In genomic region chr6:143259169-143259629, GRCm38 (mm10) we compare ENCODE assay signal across 9 mouse cellular contexts.
A peak's percentile ranks its signal among the peaks of the same experiment; 100 is the strongest.
DNase-seq lines count a peak whose midpoint lies in the region; ATAC-seq lines count a peak whose summit lies in the region.
"Had no signal": no experiment of that assay in that cellular context is flagged by ENCODE, and none has a peak within 500 bp of the region (broad histone marks: within the 10 kb centered on the region; RNA-seq: fewer than 3 reads in every experiment).

No protein-coding gene starts in this region.

- no peak overlapping the region for H3K27ac ChIP-seq in lung, embryonic 15.5 days
- peak overlapping the region; percentile 62 for H3K27ac ChIP-seq in hindbrain, embryonic 16.5 days (ENCODE audit: low read depth, low read length)
- 0 out of 2 replicates have a peak overlapping the region, but pooled peaks have one; percentile 36 for H3K27ac ChIP-seq in neural tube, embryonic 14.5 days (ENCODE audit: low read depth, low read length)
- H3K27ac ChIP-seq in heart, embryonic 10.5 days, result no peak overlapping the region

- WGBS in lung, embryonic 15.5 days, result 75% methylated on average over 17 of the region's 17 CpGs
- WGBS in hindbrain, embryonic 16.5 days, result 23% methylated on average over 17 of the region's 17 CpGs
- WGBS in neural tube, embryonic 14.5 days, result 21% methylated on average over 17 of the region's 17 CpGs
- 76% methylated on average over 17 of the region's 17 CpGs for WGBS in heart, embryonic 10.5 days

- DNase-seq in lung, postnatal 4 days, result no peak
- DNase-seq in embryo, embryonic 10.5 days (ENCODE audit: low spot score), result peak; percentile 41
- DNase-seq in heart, embryonic 10.5 days (ENCODE audit: low spot score), result no peak
- no peak for DNase-seq in urinary bladder, postnatal 10 days (ENCODE audit: low spot score)
- DNase-seq: thymus, postnatal 36 days had no signal

- H3K27me3 ChIP-seq in lung, embryonic 15.5 days, result no peaks in the 10 kb centered on the region
- no peaks in the 10 kb centered on the region for H3K27me3 ChIP-seq in hindbrain, embryonic 16.5 days (replicated peaks; ENCODE audit: control insufficient read depth, insufficient read depth, low read length)
- H3K27me3 ChIP-seq in neural tube, embryonic 14.5 days (ENCODE audit: control insufficient read depth, insufficient read depth, low read length), result no peaks in the 10 kb centered on the region
- no peaks in the 10 kb centered on the region for H3K27me3 ChIP-seq in heart, embryonic 10.5 days (ENCODE audit: insufficient read depth, poor library complexity, severe bottlenecking)

- H3K36me3 ChIP-seq in lung, embryonic 15.5 days, result no peaks in the 10 kb centered on the region
- H3K36me3 ChIP-seq in hindbrain, embryonic 16.5 days (ENCODE audit: control insufficient read depth, insufficient read depth, low read length), result no peaks in the 10 kb centered on the region
- no peaks in the 10 kb centered on the region for H3K36me3 ChIP-seq in neural tube, embryonic 14.5 days (ENCODE audit: control insufficient read depth, insufficient read depth, low read length)
- H3K36me3 ChIP-seq in heart, embryonic 10.5 days, result no peaks in the 10 kb centered on the region

- H3K4me2 ChIP-seq in lung, embryonic 15.5 days, result peak overlapping the region; percentile 33; the same call in 1 of the 2 replicates
- H3K4me2 ChIP-seq in hindbrain, embryonic 16.5 days (ENCODE audit: low read length), result peak overlapping the region; percentile 54
- peak overlapping the region; percentile 40 for H3K4me2 ChIP-seq in neural tube, embryonic 14.5 days (ENCODE audit: low read depth, low read length)

- peaks cover 11% of the 10 kb centered on the region for H3K4me1 ChIP-seq in lung, embryonic 15.5 days
- peaks cover 25% of the 10 kb centered on the region for H3K4me1 ChIP-seq in hindbrain, embryonic 16.5 days (ENCODE audit: control insufficient read depth, insufficient read depth, low read depth, low read length)
- H3K4me1 ChIP-seq in neural tube, embryonic 14.5 days (ENCODE audit: control insufficient read depth, insufficient read depth, low read length), result peaks cover 13% of the 10 kb centered on the region
- H3K4me1 ChIP-seq in heart, embryonic 10.5 days, result no peaks in the 10 kb centered on the region

- ATAC-seq in lung, embryonic 15.5 days (ENCODE audit: borderline replicate concordance, extremely low read depth, low FRiP score, low TSS enrichment), result no peak
- ATAC-seq in hindbrain, embryonic 16.5 days, result peak; percentile 78
- ATAC-seq in neural tube, embryonic 14.5 days (ENCODE audit: low read depth), result peak; percentile 70; the same call in 1 of the 2 replicates
- ATAC-seq in megakaryocyte, adult 5-6 weeks (ENCODE audit: poor library complexity, severe bottlenecking), result no peak

- H3K4me3 ChIP-seq in lung, embryonic 15.5 days, result no peak overlapping the region
- H3K4me3 ChIP-seq in hindbrain, embryonic 16.5 days (ENCODE audit: low read length), result peak overlapping the region; percentile 20
- H3K4me3 ChIP-seq in neural tube, embryonic 14.5 days (ENCODE audit: low read depth, low read length), result no peak overlapping the region
- H3K4me3 ChIP-seq in heart, embryonic 10.5 days, result no peak overlapping the region

- H3K9ac ChIP-seq in lung, embryonic 15.5 days, result no peak overlapping the region
- 0 out of 2 replicates have a peak overlapping the region, but pooled peaks have one; percentile 9 for H3K9ac ChIP-seq in hindbrain, embryonic 16.5 days (ENCODE audit: low read depth, low read length)
- no peak overlapping the region; the same call in 1 of the 2 replicates for H3K9ac ChIP-seq in neural tube, embryonic 14.5 days (replicated peaks; ENCODE audit: low read depth, low read length)

- no peaks in the 10 kb centered on the region for H3K9me3 ChIP-seq in lung, embryonic 15.5 days
- no peaks in the 10 kb centered on the region for H3K9me3 ChIP-seq in hindbrain, embryonic 16.5 days (ENCODE audit: control insufficient read depth, low read length)
- H3K9me3 ChIP-seq in neural tube, embryonic 14.5 days (ENCODE audit: control insufficient read depth, low read length), result no peaks in the 10 kb centered on the region
- H3K9me3 ChIP-seq in heart, embryonic 10.5 days, result no peaks in the 10 kb centered on the region

Comparison
In these comparisons a context has a peak if more than half of its experiments do, and no peak if none do; other contexts are left out.
1. ATAC-seq: peak in hindbrain, embryonic 16.5 days (single experiment) and neural tube, embryonic 14.5 days (single experiment); none in lung, embryonic 15.5 days (single experiment) and megakaryocyte, adult 5-6 weeks (single experiment).
2. H3K27ac ChIP-seq: peak in hindbrain, embryonic 16.5 days (single experiment) and neural tube, embryonic 14.5 days (single experiment); none in lung, embryonic 15.5 days (single experiment) and heart, embryonic 10.5 days (single experiment).
3. Peak in every context shown above with its lines, with median percentiles within 50 percentile points of each other: H3K4me2 ChIP-seq.